In genomic region chr2:116808554-116808953, GRCm38 (mm10) we compare ENCODE assay signal across 24 mouse cellular contexts.
DNase-seq lines count a peak whose midpoint lies in the region; ATAC-seq lines count a peak whose summit lies in the region.
"Had no signal": no experiment of that assay in that cellular context is flagged by ENCODE, and none has a peak within 500 bp of the region (broad histone marks: within the 10 kb centered on the region; RNA-seq: fewer than 3 reads in every experiment).

No protein-coding gene starts in this region.

- H3K9me3 ChIP-seq in midbrain, embryonic 12.5 days = no peaks in the 10 kb centered on the region
- H3K9me3 ChIP-seq in midbrain, embryonic 15.5 days = no peaks in the 10 kb centered on the region
- H3K9me3 ChIP-seq: forebrain, embryonic 10.5 days; forebrain, embryonic 13.5 days; G1E; hindbrain, embryonic 10.5 days; hindbrain, embryonic 13.5 days had no signal

- H3K27me3 ChIP-seq in midbrain, embryonic 12.5 days = peaks cover 10% of the 10 kb centered on the region; the same call in 1 of the 2 replicates
- H3K27me3 ChIP-seq in midbrain, embryonic 15.5 days (replicated peaks) = no peaks in the 10 kb centered on the region
- H3K27me3 ChIP-seq: CH12.LX; forebrain, embryonic 13.5 days; hindbrain, embryonic 13.5 days; Patski had no signal

- peak; percentile 21 for DNase-seq in heart, adult 11 months
- no peak for DNase-seq in heart, postnatal 10 days
- no peak for DNase-seq in left cerebral cortex, postnatal 36 days (ENCODE audit: low spot score in 2 of 2)
- DNase-seq: adrenal gland, postnatal 10 days; adrenal gland, postnatal 36 days; cerebellum, adult 18-20 months; cerebellum, adult 9-10 months; cerebellum, postnatal 14 days; gastrocnemius, postnatal 10 days; gastrocnemius, postnatal 36 days; heart, postnatal 36 days had no signal

- 43% methylated on average over 8 of the region's 8 CpGs for WGBS in midbrain, embryonic 12.5 days
- 35% methylated on average over 8 of the region's 8 CpGs for WGBS in midbrain, embryonic 15.5 days

- peak; percentile 68 for ATAC-seq in midbrain, embryonic 12.5 days (ENCODE audit: low FRiP score, low read depth)
- peak; percentile 57 for ATAC-seq in midbrain, embryonic 15.5 days (replicated peaks)
- ATAC-seq in CD4-positive, CD25-positive, alpha-beta regulatory T cell, adult 4 months = no peak
- ATAC-seq: forebrain, embryonic 13.5 days; forebrain, embryonic 16.5 days; hindbrain, embryonic 16.5 days; Patski had no signal

- no peak overlapping the region for H3K4me3 ChIP-seq in midbrain, embryonic 12.5 days
- no peak overlapping the region for H3K4me3 ChIP-seq in midbrain, embryonic 15.5 days
- H3K4me3 ChIP-seq: forebrain, embryonic 10.5 days; forebrain, embryonic 13.5 days; hindbrain, embryonic 10.5 days; hindbrain, embryonic 13.5 days had no signal

- H3K4me2 ChIP-seq in midbrain, embryonic 12.5 days (replicated peaks) = peak overlapping the region; percentile 39
- peak overlapping the region; percentile 4; the same call in 1 of the 2 replicates for H3K4me2 ChIP-seq in midbrain, embryonic 15.5 days
- H3K4me2 ChIP-seq: forebrain, embryonic 13.5 days; heart, embryonic 11.5 days; hindbrain, embryonic 13.5 days had no signal

- intact Hi-C loops in heart, postnatal 10 days (cut with DNase I) = no loop called here
- intact Hi-C loops in left cerebral cortex, postnatal 36 days (cut with DNase I) = no loop called here

- H3K4me1 ChIP-seq in midbrain, embryonic 12.5 days = peaks cover 32% of the 10 kb centered on the region
- peaks cover 10% of the 10 kb centered on the region for H3K4me1 ChIP-seq in midbrain, embryonic 15.5 days

- H3K36me3 ChIP-seq in midbrain, embryonic 12.5 days = no peaks in the 10 kb centered on the region
- H3K36me3 ChIP-seq in midbrain, embryonic 15.5 days (replicated peaks) = no peaks in the 10 kb centered on the region
- H3K36me3 ChIP-seq: forebrain, embryonic 10.5 days; G1E; hindbrain, embryonic 10.5 days; hindbrain, embryonic 13.5 days had no signal

- no peak overlapping the region for H3K9ac ChIP-seq in midbrain, embryonic 12.5 days (replicated peaks)
- H3K9ac ChIP-seq in midbrain, embryonic 15.5 days = no peak overlapping the region
- H3K9ac ChIP-seq: forebrain, embryonic 13.5 days; hindbrain, embryonic 13.5 days had no signal

- H3K27ac ChIP-seq in midbrain, embryonic 12.5 days (replicated peaks) = peak overlapping the region; percentile 61
- no peak overlapping the region for H3K27ac ChIP-seq in midbrain, embryonic 15.5 days
- H3K27ac ChIP-seq: forebrain, embryonic 10.5 days; forebrain, embryonic 13.5 days; hindbrain, embryonic 10.5 days; hindbrain, embryonic 13.5 days had no signal
